Mouse (Mus musculus) stomach, postnatal 0 days (tissue): Measurements from ENCODE around the gene Ush2a.

Experiments used
- CTCF ChIP-seq: IDR thresholded peaks from 2 replicates; pipeline ENCODE4 v1.5.1; 2016; ENCODE audit warnings: antibody characterized with exemption, low read depth, mild to moderate bottlenecking, moderate library complexity
- EP300 ChIP-seq: optimal IDR thresholded peaks from 2 replicates; pipeline ENCODE3; 2016; ENCODE audit warnings: antibody characterized with exemption

GRCm38 (mm10) chr1:188834770-188835169 is 572.9 kb downstream of the Ush2a start:
- TF ChIP-seq CTCF (no peak), EP300 (no peak)
